Mouse (Mus musculus): ENCODE results near the gene Aloxe3.
"Not testable (repeated sequence)": the region's sequence is repeated elsewhere in the genome, so short reads cannot be mapped to it uniquely, and the experiment has no call there.

The Aloxe3 gene

DNA sequence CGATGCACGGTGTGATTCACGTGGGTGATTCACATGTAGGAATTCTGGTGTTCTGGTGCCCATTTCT, at the start of gene Aloxe3:
Gene Aloxe3 (plus strand): TSS at position 45 of the 67 bp plus-strand sequence.
- DNase-seq (ENCODE audit: low spot score) = no peak

DNA sequence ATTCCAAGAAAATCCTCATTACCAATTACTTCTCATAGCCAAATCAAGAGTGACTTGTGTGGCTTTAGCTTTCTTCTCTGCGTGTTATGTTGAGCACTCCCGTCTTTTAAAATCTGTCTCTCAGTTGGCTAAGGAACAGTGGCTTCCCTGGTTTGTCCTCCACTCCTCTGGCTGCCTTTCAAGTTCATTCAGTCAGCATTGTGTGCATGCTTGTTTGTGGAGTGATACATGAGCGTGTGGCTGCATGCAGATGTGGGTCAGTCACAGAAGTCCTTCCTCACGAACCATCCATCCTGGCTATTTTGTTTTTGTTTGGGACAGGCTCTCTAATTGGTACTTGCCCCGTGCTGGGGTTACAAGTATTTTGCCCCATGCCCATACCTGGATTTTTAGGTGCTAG, 49.1 kb upstream of the Aloxe3 start:
- DNase-seq (ENCODE audit: low spot score) = no peak

DNA sequence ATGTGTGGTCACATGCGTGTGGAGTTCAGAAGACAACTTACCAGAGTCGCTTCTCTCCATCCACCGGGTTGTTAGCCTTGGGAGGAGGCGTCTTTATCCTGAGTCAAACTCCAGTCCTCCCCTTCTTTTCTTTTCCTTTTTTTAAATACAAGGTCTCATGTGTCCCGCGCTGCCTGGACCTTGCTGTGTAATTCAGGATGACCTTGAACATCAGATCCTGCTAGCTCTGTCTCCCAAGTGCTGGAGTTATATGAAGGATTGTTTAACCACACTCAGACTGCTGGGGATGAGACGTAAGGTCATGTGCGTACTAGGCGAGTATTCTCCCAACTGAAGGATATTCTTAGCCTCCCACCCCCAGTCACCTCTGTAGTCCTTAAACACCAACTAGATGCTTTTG, 48.4 kb upstream of the Aloxe3 start:
- DNase-seq (ENCODE audit: low spot score) = no peak

DNA sequence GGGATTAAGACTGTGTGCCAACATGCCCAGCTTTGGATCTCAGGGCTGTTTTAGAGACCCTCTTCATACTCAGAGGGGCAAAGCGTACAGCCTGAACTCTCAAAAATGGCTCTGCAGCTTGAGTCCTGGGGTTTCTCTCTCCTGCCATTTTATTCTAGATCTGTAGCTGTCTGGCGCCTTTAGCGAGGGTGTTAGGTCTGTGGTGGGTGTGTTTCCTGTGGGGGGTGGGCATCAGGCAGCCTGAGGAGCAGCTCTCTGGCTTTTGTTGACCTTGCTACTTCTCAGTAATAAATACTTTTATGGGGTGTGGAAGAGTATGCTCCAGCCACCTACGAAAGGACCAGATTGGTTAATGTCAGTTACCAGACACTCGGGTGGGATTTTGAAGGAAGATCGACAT, 47.7 kb upstream of the Aloxe3 start:
- DNase-seq (ENCODE audit: low spot score) = no peak

DNA sequence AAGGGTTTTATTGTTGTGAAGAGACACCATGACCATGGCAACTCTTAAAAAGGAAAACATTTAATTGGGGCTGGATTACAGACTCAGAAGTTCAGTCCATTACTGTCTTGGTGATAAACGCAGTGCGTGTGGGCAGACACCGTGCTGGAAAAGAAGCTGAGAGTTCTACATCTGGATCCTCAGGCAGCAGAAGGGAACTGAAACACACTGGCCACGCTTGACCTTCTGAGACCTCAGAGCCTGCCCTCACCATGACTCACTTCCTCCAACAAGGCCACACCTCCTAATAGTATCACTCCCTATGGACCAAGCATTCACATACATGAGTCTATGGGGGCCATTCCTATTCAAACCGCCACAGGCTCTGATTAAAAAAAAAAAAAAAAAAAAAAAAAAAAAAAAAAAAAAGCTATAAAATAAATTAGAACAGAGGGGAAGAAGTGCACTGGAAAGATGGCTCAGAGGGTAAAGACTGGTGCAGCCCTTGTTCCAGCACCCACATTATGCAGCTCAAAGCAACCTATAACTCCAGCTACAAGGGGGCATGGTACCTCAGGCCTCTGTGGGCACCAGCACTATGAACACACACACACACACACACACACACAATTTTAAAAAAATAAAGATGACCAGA, 46.8 kb upstream of the Aloxe3 start:
- DNase-seq (ENCODE audit: low spot score) = no peak

DNA sequence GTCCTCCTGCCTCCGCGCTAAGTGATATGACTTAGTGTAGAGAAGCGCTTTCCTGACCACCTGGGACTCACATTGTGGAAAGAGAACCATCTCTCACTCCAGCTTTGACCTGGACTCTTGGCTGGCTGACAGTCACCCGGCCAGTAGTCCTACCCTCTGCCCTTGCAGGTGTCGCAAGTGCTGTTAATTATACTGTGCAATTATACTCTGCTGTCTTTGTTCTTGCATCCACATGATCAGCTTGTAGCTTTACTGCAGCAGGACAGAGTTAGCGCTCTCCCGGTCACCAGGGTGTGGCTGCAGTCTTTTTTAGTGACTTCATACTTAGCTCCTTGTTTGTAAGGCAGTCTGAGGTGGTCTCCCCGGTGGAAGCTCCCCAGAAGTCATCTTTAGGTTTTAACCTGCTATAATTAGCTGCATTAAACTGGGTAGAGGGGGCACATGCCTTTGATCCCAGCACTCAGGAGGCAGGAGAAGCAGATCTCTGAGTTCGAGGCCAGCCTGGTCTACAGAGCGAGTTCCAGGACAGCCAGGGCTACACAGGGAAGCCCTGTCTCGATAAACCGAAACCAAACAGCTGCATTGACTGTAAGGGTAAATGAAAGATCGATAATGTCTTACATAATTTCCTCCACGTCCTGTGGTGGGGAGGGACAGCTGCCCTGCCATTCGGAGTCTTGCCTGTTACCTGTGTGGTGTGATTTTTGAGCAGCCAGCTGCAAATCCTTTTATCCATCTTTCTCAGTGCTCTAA, 45.4 kb upstream of the Aloxe3 start:
- no peak for DNase-seq (ENCODE audit: low spot score)

DNA sequence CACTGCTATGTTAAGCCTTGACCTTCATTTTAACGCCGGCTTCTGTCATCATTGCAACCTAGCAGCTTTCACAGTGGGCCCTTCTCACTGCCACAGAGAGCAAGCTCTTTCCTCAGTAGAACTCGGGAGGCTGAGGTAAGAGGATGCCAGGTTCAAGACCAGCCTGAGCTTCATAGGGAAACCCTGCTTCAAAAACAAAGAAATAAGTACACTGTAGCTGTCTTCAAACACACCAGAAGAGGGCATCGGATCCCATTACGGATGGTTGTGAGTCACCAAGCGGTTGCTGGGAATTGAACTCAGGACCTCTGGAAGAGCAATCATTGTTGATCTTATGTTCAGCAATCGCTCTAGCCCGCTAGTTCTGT, 44.9 kb upstream of the Aloxe3 start:
- DNase-seq (ENCODE audit: low spot score) = no peak

DNA sequence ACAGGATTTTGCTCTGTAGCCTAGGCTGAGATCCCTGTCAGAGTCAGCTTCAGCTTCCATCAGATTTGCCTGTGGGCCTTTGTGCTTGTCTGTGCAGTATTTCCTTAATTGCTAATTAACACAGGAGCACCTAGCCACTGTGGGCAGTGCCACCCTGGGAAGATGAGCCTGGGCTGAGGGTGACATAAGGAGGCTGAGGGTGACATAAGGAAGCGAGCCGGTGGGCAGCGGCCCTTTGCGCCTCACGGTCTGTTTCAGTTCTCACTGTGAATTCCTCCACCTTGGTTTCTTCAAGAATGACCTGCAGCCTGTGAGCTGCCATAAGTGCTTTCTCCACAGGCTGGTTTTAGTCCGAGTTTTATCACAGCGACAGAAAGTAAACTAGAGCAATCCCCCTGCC, 44.1 kb upstream of the Aloxe3 start:
- DNase-seq (ENCODE audit: low spot score) = no peak

DNA sequence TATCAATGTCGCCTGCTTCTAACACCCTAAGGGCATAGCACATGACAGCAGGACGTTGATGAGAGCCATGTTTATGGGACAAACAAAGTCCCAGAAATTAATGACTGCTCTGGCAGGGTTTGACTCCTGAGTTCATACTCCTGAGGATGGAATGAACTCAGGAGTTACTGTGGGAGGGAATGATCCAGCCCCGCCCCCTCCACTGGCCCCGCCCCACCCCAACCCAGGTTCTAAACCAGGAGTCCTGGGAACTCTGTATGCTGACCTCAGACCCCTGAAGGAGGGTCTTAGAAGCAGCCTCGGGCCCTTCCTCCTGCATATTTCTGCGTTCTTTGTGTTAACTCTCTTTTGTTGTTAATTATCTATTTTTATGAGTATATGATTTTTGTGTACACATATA, 40.1 kb upstream of the Aloxe3 start:
- DNase-seq (ENCODE audit: low spot score) = no peak

DNA sequence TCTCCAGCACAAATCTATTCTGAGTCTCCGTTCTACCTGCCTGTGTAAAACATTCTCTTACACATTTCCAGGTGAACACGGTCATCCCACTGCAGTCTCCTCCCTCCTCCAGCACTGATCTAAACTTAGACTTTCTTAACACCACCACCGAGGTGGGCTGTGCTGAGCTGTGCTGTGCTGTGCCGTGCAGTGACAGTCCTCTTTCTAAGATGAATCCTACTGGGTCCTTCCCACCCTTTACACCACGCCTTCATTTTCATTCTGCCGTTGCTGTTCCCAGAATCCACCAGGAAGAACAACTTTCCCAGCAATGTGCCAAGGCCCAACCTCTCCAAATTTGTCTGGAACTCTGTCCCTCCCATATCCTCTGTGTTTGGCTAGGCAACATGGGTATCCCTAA, 39.3 kb upstream of the Aloxe3 start:
- no peak for DNase-seq (ENCODE audit: low spot score)

DNA sequence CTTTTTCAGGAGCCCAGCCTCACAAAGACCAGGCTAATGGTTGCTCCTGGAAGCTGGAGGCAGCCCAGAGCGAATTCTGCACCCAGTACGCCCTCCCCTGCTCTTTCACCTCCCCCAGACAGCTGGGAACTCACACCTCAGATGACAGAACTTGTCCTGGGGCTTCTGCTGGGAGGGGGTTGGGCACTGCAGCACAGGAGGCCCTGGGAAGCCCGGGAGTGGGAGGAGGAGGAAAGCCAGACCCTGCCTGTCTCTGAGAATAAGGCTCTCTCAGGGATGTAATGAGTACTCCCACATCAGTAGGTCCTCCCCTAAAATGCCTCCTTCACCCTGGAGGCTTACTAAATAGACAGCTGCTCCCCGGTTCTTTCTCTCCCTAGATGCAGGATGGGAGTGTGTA, 38.6 kb upstream of the Aloxe3 start:
- no peak for DNase-seq (ENCODE audit: low spot score)

DNA sequence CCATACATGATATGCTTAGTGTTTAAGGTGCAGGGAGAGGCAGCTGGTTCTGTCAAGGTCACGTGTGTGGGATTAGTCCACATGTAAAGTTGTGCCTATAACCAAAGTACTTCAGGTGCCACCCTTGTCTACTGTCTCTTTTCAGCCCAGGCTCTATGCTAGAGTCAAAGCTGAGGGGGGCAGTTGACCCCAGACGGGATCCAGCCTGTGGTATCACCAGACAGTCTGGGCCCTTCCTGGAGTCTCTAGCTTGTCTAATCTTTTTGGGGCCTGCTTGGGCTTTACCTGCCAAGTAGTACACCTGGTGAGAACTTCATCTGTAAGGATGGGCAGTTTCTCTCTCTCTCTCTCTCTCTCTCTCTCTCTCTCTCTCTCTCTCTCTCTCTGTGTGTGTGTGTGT, 38.1 kb upstream of the Aloxe3 start:
- DNase-seq (ENCODE audit: low spot score) = no peak

DNA sequence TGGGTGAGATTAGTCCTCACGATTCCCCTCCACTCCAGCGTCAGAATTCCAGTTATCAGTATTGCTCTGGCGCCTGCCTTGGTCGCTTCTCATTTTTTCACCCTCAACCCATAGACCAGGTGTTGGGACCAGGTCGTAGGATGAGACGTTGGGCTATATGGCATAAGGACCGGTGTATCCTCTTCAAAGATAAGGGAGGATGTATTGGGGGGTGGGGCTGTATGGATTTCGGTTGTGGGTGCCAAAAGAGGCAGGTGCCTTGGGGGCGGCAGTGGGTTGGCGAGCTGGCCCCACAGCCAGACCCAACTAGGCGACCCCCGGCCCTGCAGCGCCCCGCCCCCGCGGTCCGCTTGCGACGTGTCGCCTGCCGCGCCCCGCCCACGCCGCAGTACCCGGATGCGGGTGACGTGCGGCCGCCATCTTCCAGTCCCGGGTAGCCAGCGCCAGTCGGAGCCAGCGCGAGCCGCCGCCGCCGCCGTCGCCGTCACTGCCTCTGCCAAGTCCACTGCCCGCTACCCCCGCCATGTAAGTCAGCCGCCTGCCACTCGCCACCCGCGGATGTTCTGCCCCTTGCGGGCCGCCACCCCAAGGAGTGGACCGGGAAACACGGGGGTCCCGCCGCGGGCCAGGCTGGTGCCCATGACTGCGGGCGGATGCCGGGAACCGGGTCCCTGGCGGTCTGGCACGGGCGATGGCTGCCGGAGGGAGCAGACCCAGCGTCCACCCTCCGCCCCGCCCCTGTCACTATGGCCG, 37.4 kb upstream of the Aloxe3 start, which contains the start of gene Vamp2:
Gene Vamp2 (plus strand): TSS at position 388 of the 753 bp plus-strand sequence.
- peak; percentile 86 for DNase-seq (ENCODE audit: low spot score)

DNA sequence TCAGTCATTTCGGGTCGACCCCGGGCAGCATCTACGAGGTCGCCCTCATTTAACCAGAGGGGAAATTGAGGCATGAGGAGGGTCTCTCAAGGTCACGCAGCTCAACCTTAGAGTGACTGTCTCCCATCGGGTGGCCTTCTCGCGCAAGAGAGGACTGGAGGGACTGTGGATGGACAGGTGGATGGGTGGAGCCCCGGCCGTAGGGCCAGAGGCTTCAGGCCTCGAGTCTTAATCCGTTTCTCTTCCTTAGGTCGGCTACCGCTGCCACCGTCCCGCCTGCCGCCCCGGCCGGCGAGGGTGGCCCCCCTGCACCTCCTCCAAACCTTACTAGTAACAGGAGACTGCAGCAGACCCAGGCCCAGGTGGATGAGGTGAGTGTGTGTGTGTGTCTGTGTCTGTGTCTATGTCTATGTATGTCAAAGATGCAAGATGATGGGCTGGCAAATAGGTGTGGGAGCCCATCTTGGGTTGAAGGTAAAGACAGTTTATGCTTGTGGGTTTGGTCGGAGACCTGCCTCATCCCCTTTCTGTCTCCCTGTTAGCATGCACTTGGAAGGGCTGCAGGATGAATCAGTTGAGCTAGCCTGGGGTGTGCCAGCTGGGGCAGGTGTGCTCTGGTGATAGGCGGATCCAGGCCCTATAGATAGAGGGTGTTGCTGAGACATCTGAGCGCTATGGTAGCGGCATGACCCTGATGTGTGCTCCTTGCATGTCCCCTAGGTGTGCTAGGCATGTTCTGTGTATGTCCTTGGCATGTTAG, 36.7 kb upstream of the Aloxe3 start:
- peak; percentile 45 for DNase-seq (ENCODE audit: low spot score)

DNA sequence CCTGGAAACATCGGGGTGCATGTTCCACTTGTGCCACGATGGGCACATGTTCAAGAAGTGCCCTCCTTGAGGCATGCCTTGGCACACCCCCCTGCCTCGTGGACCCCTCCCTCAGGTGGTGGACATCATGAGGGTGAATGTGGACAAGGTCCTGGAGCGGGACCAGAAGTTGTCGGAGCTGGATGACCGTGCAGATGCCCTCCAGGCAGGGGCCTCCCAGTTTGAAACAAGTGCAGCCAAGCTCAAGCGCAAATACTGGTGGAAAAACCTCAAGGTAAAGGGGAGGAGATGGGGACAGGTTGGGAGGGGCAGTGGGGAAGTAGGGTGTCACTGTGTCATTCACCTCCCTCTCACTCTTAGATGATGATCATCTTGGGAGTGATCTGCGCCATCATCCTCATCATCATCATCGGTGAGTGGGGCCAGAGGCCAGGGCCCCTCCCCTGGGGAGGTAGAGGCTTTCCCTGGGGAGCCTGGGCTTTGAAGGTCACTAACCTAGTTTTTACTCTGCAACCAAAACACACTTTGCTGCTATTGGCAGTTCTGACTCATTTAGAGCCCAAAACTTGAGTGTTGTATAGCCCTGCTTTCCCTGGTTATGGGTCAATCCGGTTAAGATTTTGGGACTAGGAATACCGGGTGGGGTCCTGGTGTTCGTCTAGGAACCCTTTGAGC, 35.9 kb upstream of the Aloxe3 start:
- no peak for DNase-seq (ENCODE audit: low spot score)

DNA sequence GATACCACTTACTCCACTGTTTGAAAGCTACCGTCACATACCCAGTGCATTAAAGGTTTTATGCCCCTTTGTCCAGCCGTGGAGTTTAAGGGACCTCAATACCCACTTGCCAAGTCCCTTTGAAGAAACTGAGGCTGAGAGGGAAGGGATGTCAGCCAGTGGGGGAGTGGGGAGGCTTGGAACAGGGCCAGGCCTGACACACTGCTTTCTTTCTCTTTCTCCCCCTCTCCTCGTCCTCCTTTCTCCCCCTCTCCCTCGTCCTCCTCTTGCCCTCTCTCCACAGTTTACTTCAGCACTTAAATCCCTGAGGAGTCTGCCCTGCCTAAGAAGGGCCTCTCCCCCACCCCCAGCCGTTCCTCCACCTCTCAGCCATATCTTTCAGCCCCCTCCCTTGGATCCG, 35.3 kb upstream of the Aloxe3 start:
- DNase-seq (ENCODE audit: low spot score) = no peak

DNA sequence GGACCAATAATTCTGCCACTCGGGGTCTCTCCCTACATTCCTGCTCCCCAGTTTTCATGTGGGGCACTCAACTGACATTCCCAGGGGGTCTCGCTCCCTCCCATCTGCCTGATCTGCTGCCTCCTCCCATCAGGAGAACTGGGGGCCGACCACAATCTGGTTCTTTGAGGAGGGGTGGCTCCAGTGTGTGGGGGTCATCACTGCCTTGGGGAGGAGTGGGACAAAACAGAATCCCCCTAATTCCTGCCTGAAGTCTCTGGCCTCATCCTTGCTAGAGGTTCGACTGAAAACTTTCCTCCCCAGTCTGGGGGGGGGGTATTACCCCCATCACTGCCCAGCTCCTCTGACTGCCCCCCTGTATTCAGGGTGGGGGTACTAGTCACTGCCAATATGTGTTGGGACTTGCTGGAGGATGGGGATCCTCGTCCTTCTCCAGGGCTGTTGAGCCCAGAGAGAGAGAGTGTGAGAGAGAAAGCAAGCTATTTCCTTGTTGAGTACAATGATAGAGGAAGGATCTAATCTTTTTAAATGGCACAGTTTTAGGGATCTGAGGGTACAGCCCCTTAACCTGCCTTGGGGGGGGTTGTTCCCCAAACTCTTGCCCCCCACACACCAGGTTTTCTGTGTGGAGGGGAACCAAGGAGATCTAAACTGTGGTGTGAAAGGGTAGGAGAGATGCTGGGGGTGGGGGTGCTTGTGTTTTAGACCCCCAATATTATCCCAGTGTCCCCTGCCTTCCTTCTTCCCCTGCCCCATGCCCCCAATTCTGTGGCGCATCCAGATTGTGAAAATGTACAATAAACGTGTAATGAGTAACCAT, 33.9 kb upstream of the Aloxe3 start:
- DNase-seq (ENCODE audit: low spot score) = no peak

DNA sequence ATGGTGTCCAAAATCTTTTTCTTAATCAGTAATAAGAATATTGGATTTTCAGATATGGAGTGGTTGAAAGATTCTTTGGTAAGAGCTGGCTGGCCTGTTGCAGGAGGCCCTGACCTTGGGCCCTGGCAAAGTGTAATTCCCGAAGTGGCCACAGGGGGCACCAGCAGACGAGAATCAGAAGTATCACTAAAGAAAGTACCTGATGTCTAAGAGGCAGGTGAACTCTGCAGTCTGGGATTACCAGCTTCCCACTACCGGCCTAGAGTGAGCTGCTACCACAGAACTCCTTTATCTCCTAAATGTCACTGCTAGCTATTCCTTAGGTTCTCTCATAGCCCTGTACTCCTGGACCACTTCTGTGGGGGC, 33.3 kb upstream of the Aloxe3 start:
- DNase-seq (ENCODE audit: low spot score) = peak; percentile 79

DNA sequence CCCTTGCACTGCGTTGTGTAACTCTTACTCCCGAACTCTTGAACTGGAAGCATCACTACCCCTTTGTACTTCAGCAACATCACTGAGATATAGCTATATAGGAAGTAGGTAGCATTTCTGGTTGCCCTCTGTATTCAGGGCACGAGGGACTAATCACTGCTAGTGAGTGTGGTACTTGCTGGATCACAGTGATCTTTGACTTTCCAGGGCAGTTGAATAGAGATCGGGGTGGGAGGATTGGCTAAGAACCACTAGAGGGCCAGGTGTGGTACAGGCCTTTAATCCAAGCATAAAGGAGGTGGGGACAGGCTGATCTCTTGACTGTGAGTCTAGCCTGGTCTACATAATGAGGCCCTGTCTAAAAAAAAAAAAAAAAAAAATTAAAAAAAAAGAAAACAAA, 32.8 kb upstream of the Aloxe3 start:
- DNase-seq (ENCODE audit: low spot score) = no peak

DNA sequence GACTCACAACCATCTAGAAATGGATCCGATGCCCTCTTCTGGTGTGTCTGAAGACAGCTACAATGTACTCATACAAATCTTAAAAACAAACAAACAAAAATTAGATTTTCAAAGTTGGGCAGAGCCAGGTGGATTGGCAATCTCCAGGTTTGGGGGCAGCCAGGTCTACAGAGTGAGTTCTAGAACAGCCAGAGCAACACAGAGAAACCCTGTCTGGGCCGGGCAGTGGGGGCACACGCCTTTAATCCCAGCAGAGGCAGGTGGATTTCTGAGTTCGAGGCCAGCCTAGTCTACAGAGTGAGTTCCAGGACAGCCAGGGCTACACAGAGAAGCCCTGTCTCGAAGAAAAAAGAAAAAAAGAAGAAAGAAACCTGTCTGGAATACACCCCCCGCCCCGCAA, 31.8 kb upstream of the Aloxe3 start:
- DNase-seq (ENCODE audit: low spot score) = not testable (repeated sequence)

DNA sequence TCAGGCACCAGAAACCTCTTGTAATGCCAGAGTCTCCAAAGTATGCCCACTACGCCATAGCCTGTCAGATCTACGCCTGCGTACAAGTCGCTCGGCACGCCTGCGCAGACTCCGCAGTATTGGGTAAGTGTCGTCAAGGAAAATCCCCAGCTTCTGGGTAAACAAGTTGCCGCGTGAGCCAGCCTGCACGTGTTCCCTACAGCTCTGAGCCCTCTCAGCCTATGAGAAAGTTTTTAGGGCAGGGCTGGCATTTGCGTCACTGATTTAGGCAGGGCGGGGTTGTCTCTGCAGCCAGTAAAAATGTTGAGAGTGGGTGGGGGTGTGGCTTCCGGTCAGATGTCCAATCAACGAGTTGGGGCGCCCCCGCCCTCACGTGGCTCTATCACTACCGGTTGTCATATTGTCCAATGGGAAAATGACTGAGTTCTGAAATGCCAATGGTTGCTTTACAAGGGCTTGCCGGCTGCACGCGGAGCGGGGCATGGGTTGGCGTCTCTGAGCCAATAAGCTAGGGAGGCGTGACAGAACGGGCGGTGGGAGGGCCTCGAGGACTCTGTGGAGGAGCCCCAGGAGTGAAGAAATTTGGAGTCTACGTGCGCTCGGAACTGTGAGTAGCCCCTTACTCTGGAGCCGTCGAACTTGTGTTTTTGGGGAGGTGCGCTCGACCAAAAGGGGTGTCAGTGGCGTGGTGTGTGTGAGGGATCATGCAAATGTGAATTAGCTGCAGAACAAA, 30.8 kb upstream of the Aloxe3 start, which contains the start of gene Per1:
Gene Per1 (plus strand): TSS at position 521 of the 733 bp plus-strand sequence.
- DNase-seq (ENCODE audit: low spot score) = peak; percentile 100
